Mouse (Mus musculus): ENCODE measurements at regions not wholly inside any gene's neighbourhood (a gene's known extent, or its start where the extent isn't known, plus 50 kb on each side); places are given as distances from the start of the nearest gene placed in this dataset.

DNA sequence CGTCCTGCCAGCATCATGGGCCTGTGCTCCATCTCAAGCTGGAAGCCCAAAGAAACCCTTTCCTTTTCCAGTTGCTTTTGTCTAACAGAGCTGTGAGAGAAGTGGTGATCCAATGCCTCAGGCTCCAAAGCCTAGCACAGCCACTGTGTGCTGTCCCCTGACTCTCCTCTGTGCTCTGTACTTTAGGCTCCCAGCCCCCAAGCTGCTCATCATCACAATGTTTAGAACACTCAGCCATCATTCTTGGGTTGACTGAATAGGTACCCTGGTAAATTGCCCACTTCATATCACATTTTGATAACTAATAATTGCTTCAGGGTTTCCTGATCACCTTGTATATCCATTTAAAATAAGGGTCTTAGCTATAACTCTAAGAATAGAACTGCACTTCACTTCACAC lies 178.8 kb downstream of the Ifng start:
- no peaks in the 10 kb centered on the region for H3K27me3 ChIP-seq (replicated peaks)
- H3K79me2 ChIP-seq (replicated peaks; ENCODE audit: control insufficient read depth, extremely low read depth, insufficient read depth, poor library complexity, severe bottlenecking): no peaks in the 10 kb centered on the region
- dilution Hi-C loops (cut with MboI; ENCODE audit: extremely low pct_ligation_motif_present, extremely low pct_unique_long_range_greater_than_20kb, low sequenced_read_pairs): no loop called here
- H3K9me3 ChIP-seq (replicated peaks; ENCODE audit: low read length): no peaks in the 10 kb centered on the region
- DNase-seq (ENCODE audit: extremely low read depth): no peak
- no peaks in the 10 kb centered on the region for H3K36me3 ChIP-seq (replicated peaks in 1 of 2; ENCODE audit: control insufficient read depth in 1 of 2, insufficient read depth in 1 of 2, low read length in 1 of 2)
- no peak overlapping the region for H3K27ac ChIP-seq (ENCODE audit: insufficient read depth, low read depth)
- TF ChIP-seq KAT2A (IDR thresholded peaks at IDR 0.05; ENCODE audit: insufficient replicate concordance, low read length) (no peak), BHLHE40 (IDR thresholded peaks at IDR 0.05; ENCODE audit: low read depth, low read length) (no peak), EP300 (IDR thresholded peaks at IDR 0.05; ENCODE audit: low read length) (no peak)
- in situ Hi-C loops (cut with MboI; ENCODE audit: low pct_ligation_motif_present, low pct_unique_long_range_greater_than_20kb, low sequenced_read_pairs): no loop called here
- no peaks in the 10 kb centered on the region for H3K4me1 ChIP-seq (ENCODE audit: control insufficient read depth in 1 of 2, insufficient read depth in 2 of 2)
- no peak overlapping the region for H3K9ac ChIP-seq (ENCODE audit: insufficient read depth, low read depth)
- H3K4me3 ChIP-seq (replicated peaks in 1 of 3; ENCODE audit: low read depth in 2 of 3, low read length in 2 of 3, poor library complexity in 1 of 3): no peak overlapping the region
- H3K4me2 ChIP-seq (ENCODE audit: insufficient read depth, low read depth, poor library complexity, severe bottlenecking): no peak overlapping the region

DNA sequence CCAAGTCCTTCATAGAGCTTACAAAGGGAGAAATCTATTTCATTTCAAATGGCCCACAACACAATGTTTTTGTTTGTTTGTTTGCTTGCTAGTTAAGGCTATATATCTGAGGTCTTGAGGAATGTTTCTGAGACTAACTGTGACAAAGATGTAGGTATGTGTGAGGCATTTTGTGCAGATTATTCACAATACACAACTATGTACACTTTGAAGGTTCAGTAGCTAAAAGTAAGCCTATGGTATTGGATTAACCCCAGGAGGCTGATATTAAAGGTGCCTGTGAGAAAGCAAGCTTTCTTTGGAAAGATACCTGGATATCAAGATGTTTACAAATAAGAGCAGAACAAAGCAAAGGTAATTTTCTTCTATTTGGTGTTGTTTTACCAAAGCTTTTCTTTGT lies 179.8 kb downstream of the Ifng start:
- H3K79me2 ChIP-seq (replicated peaks; ENCODE audit: control insufficient read depth, extremely low read depth, insufficient read depth, poor library complexity, severe bottlenecking): no peaks in the 10 kb centered on the region
- no peaks in the 10 kb centered on the region for H3K36me3 ChIP-seq (replicated peaks in 1 of 2; ENCODE audit: control insufficient read depth in 1 of 2, insufficient read depth in 1 of 2, low read length in 1 of 2)
- DNase-seq (ENCODE audit: extremely low read depth): no peak
- TF ChIP-seq JUN (IDR thresholded peaks at IDR 0.05; ENCODE audit: insufficient read depth, low read depth, low read length) (no peak), USF1 (IDR thresholded peaks at IDR 0.05; ENCODE audit: low read depth, low read length) (no peak), E2F4 (IDR thresholded peaks at IDR 0.05; ENCODE audit: insufficient replicate concordance, low read depth, low read length) (no peak)
- H3K27ac ChIP-seq (ENCODE audit: insufficient read depth, low read depth): no peak overlapping the region
- in situ Hi-C loops (cut with MboI; ENCODE audit: low pct_ligation_motif_present, low pct_unique_long_range_greater_than_20kb, low sequenced_read_pairs) (no loop called here), dilution Hi-C loops (cut with MboI; ENCODE audit: extremely low pct_ligation_motif_present, extremely low pct_unique_long_range_greater_than_20kb, low sequenced_read_pairs) (no loop called here)
- H3K9me3 ChIP-seq (replicated peaks; ENCODE audit: low read length): no peaks in the 10 kb centered on the region
- no peak overlapping the region for H3K9ac ChIP-seq (ENCODE audit: insufficient read depth, low read depth)
- no peak overlapping the region for H3K4me3 ChIP-seq (replicated peaks in 1 of 3; ENCODE audit: low read depth in 2 of 3, low read length in 2 of 3, poor library complexity in 1 of 3)
- no peak overlapping the region for H3K4me2 ChIP-seq (ENCODE audit: insufficient read depth, low read depth, poor library complexity, severe bottlenecking)
- H3K27me3 ChIP-seq (replicated peaks): no peaks in the 10 kb centered on the region
- H3K4me1 ChIP-seq (ENCODE audit: control insufficient read depth in 1 of 2, insufficient read depth in 2 of 2): no peaks in the 10 kb centered on the region

DNA sequence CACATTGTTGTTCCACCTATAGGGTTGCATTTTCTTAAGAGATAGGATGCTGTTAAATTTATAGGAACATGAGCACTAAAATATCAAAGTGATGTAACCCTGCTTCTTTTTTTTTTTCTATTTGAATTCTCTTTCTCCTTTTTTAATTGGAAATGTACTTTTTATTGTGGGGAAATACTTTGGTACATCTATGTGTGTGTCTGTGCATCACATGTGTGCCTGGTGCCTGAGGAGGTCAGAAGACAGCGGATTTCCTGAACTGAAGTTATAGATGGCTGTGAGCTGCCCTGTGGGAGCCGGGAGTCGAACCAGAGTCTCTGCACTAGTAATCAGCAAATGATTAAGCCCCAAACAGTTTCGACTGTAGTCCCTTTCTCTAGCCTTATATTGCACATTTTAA lies 180.7 kb downstream of the Ifng start:
- Histone ChIP-seq H3K9ac (ENCODE audit: insufficient read depth, low read depth) (no peak overlapping the region), H3K9me3 (replicated peaks; ENCODE audit: low read length) (no peaks in the 10 kb centered on the region), H3K36me3 (replicated peaks in 1 of 2; ENCODE audit: control insufficient read depth in 1 of 2, insufficient read depth in 1 of 2, low read length in 1 of 2) (no peaks in the 10 kb centered on the region), H3K4me3 (replicated peaks in 1 of 3; ENCODE audit: low read depth in 2 of 3, low read length in 2 of 3, poor library complexity in 1 of 3) (no peak overlapping the region), H3K4me1 (ENCODE audit: control insufficient read depth in 1 of 2, insufficient read depth in 2 of 2) (no peaks in the 10 kb centered on the region), H3K4me2 (ENCODE audit: insufficient read depth, low read depth, poor library complexity, severe bottlenecking) (no peak overlapping the region), H3K79me2 (replicated peaks; ENCODE audit: control insufficient read depth, extremely low read depth, insufficient read depth, poor library complexity, severe bottlenecking) (no peaks in the 10 kb centered on the region), H3K27ac (ENCODE audit: insufficient read depth, low read depth) (no peak overlapping the region), H3K27me3 (replicated peaks) (no peaks in the 10 kb centered on the region)
- DNase-seq (ENCODE audit: extremely low read depth): no peak
- dilution Hi-C loops (cut with MboI; ENCODE audit: extremely low pct_ligation_motif_present, extremely low pct_unique_long_range_greater_than_20kb, low sequenced_read_pairs) (no loop called here), in situ Hi-C loops (cut with MboI; ENCODE audit: low pct_ligation_motif_present, low pct_unique_long_range_greater_than_20kb, low sequenced_read_pairs) (no loop called here)
- no peak for TF ChIP-seq E2F4 (IDR thresholded peaks at IDR 0.05; ENCODE audit: insufficient replicate concordance, low read depth, low read length)
- TF ChIP-seq ZKSCAN1 (IDR thresholded peaks at IDR 0.05; ENCODE audit: borderline replicate concordance, low read depth, low read length): no peak
- no peak for TF ChIP-seq CTCF (conservative IDR thresholded peaks at IDR 0.05 in 1 of 2, IDR thresholded peaks at IDR 0.05 in 1 of 2; ENCODE audit: low read depth in 2 of 2, low read length in 2 of 2)
- TF ChIP-seq JUN (IDR thresholded peaks at IDR 0.05; ENCODE audit: insufficient read depth, low read depth, low read length): no peak
- no peak for TF ChIP-seq MXI1 (IDR thresholded peaks at IDR 0.05; ENCODE audit: low read depth, low read length)
- TF ChIP-seq HCFC1 (IDR thresholded peaks at IDR 0.05; ENCODE audit: low read depth, low read length): no peak
- TF ChIP-seq CHD2 (IDR thresholded peaks at IDR 0.05; ENCODE audit: low read length): no peak
- TF ChIP-seq MAX (IDR thresholded peaks at IDR 0.05; ENCODE audit: low read length): no peak
- no peak for TF ChIP-seq NELFE (IDR thresholded peaks at IDR 0.05; ENCODE audit: low read depth, low read length)
- TF ChIP-seq SMC3 (IDR thresholded peaks at IDR 0.05; ENCODE audit: low read depth, low read length): no peak
- no peak for TF ChIP-seq MAFK (IDR thresholded peaks at IDR 0.05; ENCODE audit: insufficient replicate concordance, low read length)
- TF ChIP-seq IRF4 (IDR thresholded peaks at IDR 0.05; ENCODE audit: low read depth, low read length): no peak
